ENCODE assay signal across 7 mouse cellular contexts in the genomic region with DNA sequence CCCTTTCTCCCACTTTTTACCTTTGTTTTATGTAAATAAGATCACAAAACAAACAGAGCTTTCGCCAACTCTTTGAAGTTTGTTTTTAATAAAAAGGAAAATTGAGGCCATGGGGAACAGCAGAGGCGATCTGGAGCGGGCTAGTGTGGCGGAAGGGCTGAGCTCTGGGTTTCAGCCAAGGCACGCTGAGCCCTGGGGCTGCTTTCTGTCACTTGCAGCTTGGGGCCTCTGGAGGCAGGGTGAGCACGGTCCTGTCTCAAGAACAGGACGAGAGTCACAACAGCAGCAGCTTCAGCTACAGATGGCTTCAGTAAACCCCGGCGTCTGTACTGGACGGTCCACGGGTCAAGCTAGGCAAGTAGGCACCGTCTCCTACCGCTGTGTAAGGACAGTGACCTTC.
A peak's percentile ranks its signal among the peaks of the same experiment; 100 is the strongest.
DNase-seq lines count a peak whose midpoint lies in the region; ATAC-seq lines count a peak whose summit lies in the region.

No protein-coding gene starts in this region.

- WGBS in embryonic facial prominence, embryonic 11.5 days = 17% methylated on average over 13 of the region's 13 CpGs
- 20% methylated on average over 13 of the region's 13 CpGs for WGBS in midbrain, embryonic 13.5 days

- H3K27me3 ChIP-seq in embryonic facial prominence, embryonic 11.5 days (ENCODE audit: control insufficient read depth, insufficient read depth, low read length) = no peaks in the 10 kb centered on the region
- 0 out of 2 replicates have a peak, but pooled peaks cover 5% of the 10 kb centered on the region for H3K27me3 ChIP-seq in midbrain, embryonic 13.5 days

- intact Hi-C loops in heart, postnatal 10 days (cut with DNase I) = no loop called here

- no peaks in the 10 kb centered on the region for H3K9me3 ChIP-seq in embryonic facial prominence, embryonic 11.5 days (replicated peaks; ENCODE audit: control insufficient read depth, low read length)
- H3K9me3 ChIP-seq in midbrain, embryonic 13.5 days = no peaks in the 10 kb centered on the region

- no peak overlapping the region for H3K4me2 ChIP-seq in embryonic facial prominence, embryonic 11.5 days (ENCODE audit: low read depth, low read length)
- H3K4me2 ChIP-seq in midbrain, embryonic 13.5 days (replicated peaks) = no peak overlapping the region

- no peak overlapping the region for H3K9ac ChIP-seq in embryonic facial prominence, embryonic 11.5 days (replicated peaks; ENCODE audit: low read length)
- no peak overlapping the region for H3K9ac ChIP-seq in midbrain, embryonic 13.5 days (replicated peaks)

- no peak overlapping the region for H3K4me3 ChIP-seq in embryonic facial prominence, embryonic 11.5 days (ENCODE audit: low read depth, low read length)
- H3K4me3 ChIP-seq in midbrain, embryonic 13.5 days (replicated peaks) = no peak overlapping the region

- no peaks in the 10 kb centered on the region for H3K36me3 ChIP-seq in embryonic facial prominence, embryonic 11.5 days (replicated peaks; ENCODE audit: control insufficient read depth, insufficient read depth, low read depth, low read length)
- no peaks in the 10 kb centered on the region for H3K36me3 ChIP-seq in midbrain, embryonic 13.5 days

- no peak overlapping the region for H3K27ac ChIP-seq in embryonic facial prominence, embryonic 11.5 days (replicated peaks; ENCODE audit: low read depth, low read length)
- peak overlapping the region; percentile 27; the same call in 1 of the 2 replicates for H3K27ac ChIP-seq in midbrain, embryonic 13.5 days

- ATAC-seq in embryonic facial prominence, embryonic 11.5 days (replicated peaks; ENCODE audit: insufficient number of reproducible peaks, low FRiP score, low TSS enrichment, low read depth) = no peak
- ATAC-seq in midbrain, embryonic 13.5 days = peak; percentile 66

- peak; percentile 66 for DNase-seq in 3134 (ENCODE audit: extremely low read depth, insufficient read length, low spot score)
- peak; percentile 3 for DNase-seq in adipocyte (ENCODE audit: low spot score)
- peak; percentile 51 for DNase-seq in embryonic facial prominence, embryonic 11.5 days (ENCODE audit: low spot score)
- peak; percentile 76 to 80 for DNase-seq in heart, postnatal 10 days
- DNase-seq in kidney, postnatal 36 days = peak; percentile 56 to 75
- DNase-seq in B cell, adult 2 months = no peak

- H3K4me1 ChIP-seq in embryonic facial prominence, embryonic 11.5 days (ENCODE audit: control insufficient read depth, insufficient read depth, low read length) = no peaks in the 10 kb centered on the region
- H3K4me1 ChIP-seq in midbrain, embryonic 13.5 days (replicated peaks) = peaks cover 32% of the 10 kb centered on the region

Comparison
In these comparisons a context has a peak if more than half of its experiments do, and no peak if none do; other contexts are left out.
1. DNase-seq: peak in 3134 (single experiment), adipocyte (single experiment), embryonic facial prominence, embryonic 11.5 days (single experiment), heart, postnatal 10 days (2 of 2) and kidney, postnatal 36 days (2 of 2); none in B cell, adult 2 months (0 of 2).